Mouse (Mus musculus) liver, adult 2 months (tissue): ENCODE results near the gene Stat5b.

ENCODE experiments used
- CTCF ChIP-seq: fragments of 200-500 bp; IDR thresholded peaks from 2 replicates; pipeline ENCODE4 v1.5.1; 2011; ENCODE audit warnings: low read depth, low read length, control low read depth
- POLR2A ChIP-seq: fragments of 200-500 bp; IDR thresholded peaks from 2 replicates; pipeline ENCODE4 v1.6.1; 2011; ENCODE audit warnings: low read length, control low read depth; ENCODE audit not compliant: insufficient read depth; ENCODE audit errors: extremely low read depth

GRCm38 (mm10) chr11:100811132-100811531 is 39.4 kb downstream of the Stat5b start:
- no peak for TF ChIP-seq POLR2A
- TF ChIP-seq CTCF, result peak; percentile 42
